Mouse (Mus musculus) testis, postnatal 14 days (tissue): ENCODE data around the gene Tcf20.

Experiments used
- DNase-seq: peaks from one replicate; pipeline ENCODE4 v3.0.0; 2021; ENCODE audit warnings: low spot score

Tcf20 gene

DNA sequence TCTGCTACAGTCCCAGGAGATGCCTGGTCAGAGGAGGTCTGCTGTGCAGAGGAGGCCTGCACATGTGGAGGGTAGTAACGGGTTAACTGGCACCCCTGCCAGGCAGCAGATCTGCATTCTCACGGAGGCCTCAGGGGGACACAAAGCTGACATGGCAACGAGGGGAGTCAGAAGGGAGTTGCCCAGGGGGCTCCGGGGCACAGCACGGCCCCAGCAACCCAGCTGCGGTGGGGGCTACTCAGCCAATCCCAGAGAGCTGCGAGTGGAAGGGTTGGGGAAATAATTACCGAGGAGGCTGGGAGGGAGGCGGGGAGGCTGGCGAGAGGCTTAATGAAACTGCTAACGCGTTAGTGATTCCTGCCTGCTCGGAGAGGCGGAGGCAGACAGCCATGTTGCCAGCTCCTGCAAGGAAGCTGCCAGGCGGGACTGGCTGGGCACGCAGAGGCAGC, 29.4 kb downstream of the Tcf20 start:
- no peak for DNase-seq

GRCm38 (mm10) chr15:82956721-82957120, 31.0 kb downstream of the Tcf20 start:
- DNase-seq: no peak

GRCm38 (mm10) chr15:82956310-82956709, 31.4 kb downstream of the Tcf20 start:
- no peak for DNase-seq

- no peak for DNase-seq
Measured at GRCm38 (mm10) chr15:82955286-82955685, 32.4 kb downstream of the Tcf20 start.

DNA sequence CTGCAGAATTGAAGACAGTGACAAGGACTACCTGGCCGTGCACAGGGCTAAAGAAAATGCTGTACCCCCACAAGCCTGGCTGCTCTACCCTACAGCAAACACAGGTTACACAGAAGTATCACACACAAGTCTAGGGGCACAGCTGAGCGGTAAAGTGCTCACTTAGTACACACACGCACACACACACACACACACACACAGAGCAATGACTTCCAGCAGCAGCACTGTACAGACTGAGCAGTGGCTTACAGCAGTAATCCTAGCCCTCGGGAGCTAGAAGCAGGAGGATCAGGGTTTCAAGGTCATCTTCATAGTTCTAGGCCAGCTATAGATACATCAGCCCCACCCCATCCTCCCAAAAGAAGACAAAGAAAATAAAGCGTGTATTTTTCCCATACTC, 33.6 kb downstream of the Tcf20 start:
- DNase-seq: no peak

DNA sequence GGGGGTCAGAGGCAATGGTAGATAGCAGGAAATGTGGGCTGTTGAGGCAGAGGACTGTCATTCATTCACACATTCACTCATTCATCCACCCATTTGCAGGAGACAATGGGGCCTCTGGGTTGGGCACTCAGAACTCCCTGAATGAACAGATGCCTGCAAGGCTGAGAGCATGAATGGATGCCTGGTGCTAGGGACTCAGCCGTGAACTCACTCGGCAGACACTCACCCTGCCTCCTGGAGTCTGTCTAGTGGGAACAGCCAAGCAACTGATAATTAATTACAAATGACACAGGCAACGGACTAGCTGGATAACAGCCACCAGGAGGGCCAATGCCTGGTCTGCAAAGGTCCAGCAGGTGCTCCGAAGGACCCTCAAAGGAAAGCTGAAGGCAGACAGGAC, 34.6 kb downstream of the Tcf20 start:
- no peak for DNase-seq

- DNase-seq: no peak
Measured at GRCm38 (mm10) chr15:82952292-82952705, 35.4 kb downstream of the Tcf20 start.

DNA sequence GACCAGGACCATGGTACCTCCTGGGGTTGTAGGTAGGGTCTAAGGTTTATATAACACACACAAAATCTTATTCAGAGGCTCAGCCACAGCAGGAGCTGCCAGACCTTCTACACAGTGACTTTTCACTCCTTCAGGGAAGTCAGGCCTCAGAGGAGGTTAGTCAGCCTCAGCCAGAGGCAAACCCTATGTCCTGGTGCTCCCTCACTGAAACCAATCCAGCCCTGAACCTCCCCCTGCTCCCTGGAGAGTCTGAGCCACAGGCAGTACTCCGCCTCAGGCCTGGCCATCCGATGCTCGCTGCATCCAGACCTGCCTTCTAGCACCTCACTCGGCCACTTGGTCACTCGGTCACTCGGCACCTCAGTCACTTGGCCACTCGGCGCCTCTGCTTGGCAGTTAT, 37.4 kb downstream of the Tcf20 start:
- no peak for DNase-seq

DNA sequence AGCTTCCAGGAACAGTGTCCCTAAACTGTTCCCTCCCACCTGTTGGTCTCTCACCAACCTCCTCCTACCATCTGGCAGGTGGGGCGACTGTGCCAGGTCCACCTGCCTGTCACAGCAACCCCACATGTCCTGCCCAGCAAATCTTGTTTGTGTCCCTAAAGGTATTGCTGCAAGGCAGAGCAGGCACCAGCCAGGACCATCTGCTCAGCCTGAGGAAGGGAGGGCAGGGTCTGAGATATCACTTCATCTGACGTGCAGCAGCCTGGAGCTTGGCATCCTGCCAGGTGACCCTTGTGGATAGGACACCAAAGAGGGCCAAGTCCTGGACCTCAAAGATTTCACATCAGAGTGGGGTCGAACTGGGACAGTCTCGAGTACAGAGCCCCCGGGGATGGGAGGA, 40.2 kb downstream of the Tcf20 start:
- DNase-seq: no peak

DNA sequence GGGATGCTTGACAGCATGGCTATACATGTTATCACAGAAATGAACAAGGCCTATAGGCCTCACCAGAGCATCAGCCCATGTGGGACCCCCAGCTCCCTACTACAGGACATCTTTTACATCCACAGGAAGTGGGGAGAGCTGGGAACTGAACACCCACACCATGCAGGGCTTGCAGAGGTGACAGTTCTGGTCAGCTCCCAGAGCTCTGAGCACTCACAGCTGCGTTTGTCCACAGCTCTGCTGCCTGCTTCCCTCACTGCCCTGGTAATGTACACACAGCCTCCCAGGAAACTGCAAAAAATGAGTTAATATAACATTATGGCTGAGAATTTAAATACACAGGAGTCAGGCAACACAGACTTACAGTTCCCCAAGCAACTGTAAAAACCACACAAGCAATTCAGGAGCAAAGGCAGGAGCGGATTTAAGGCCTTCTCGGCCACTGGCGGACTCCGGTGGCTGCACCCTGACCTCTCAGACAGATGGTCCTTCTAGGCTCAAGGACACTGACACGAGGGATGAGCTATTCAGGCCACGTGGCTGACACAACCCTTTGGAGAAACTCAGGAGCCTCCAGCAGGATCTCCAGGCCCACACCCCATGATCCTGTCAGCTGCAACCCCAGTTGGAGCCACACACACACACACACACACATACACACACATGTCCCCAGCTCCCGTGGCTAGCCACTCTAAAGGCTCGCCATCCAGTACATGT, 43.0 kb downstream of the Tcf20 start:
- no peak for DNase-seq

DNA sequence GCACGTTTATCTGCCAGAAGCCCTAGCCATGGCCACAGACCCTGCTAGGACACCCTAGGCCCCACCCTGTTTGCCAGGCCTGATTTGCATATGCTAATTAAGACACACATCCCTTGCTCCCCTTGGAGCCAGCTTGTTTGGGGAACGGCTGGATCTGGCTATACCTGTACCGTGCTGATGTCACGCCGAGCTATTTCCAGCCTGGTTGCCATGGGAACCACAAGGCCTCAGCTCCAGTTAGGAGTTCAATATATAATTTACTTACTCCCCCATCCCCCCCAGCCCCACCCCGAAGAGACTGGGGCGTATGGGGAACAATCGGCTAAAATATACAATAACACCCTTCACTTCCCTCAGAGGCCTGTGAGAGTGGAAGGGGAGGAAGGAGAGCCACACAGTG, 45.9 kb downstream of the Tcf20 start:
- DNase-seq: no peak

DNA sequence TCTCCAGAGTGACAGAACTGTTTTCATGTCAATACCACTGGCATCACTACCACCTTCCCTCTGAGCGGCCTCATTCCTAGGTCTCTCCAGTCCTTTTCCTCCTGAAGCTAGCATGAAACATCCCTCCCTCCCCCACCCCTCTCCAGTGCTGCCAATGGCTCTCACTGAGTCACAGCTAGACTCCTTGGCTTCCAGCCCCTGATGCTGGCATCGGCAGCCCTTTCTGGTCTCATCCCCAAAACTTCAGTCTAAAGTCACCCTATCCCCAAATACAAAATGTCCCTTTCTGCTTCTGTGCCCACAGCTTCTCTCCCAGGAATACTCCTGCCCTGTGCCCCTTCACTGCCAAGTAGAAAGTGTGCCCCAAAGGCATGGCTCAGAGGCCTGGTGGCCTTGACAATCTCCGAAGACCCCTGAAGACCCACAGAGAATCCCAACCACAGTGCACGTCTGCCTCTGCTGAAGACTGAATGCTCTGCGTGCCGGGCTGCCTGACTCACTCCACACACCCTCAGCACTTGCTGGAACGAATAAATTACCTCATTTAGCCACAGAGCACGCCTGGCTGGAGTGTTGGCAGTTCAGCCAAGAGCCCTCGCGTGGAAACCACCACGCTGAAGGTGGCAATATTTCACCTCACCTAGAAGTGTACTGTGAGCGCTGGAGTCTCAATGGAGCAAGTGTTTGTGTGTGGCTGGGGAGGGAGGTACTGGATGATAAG, 47.0 kb downstream of the Tcf20 start:
- no peak for DNase-seq

GRCm38 (mm10) chr15:82938155-82938569, 49.5 kb downstream of the Tcf20 start:
- DNase-seq: no peak

GRCm38 (mm10) chr15:82937428-82937992, 50.2 kb downstream of the Tcf20 start:
- no peak for DNase-seq

GRCm38 (mm10) chr15:82934971-82935370, 52.7 kb downstream of the Tcf20 start:
- DNase-seq: no peak

DNA sequence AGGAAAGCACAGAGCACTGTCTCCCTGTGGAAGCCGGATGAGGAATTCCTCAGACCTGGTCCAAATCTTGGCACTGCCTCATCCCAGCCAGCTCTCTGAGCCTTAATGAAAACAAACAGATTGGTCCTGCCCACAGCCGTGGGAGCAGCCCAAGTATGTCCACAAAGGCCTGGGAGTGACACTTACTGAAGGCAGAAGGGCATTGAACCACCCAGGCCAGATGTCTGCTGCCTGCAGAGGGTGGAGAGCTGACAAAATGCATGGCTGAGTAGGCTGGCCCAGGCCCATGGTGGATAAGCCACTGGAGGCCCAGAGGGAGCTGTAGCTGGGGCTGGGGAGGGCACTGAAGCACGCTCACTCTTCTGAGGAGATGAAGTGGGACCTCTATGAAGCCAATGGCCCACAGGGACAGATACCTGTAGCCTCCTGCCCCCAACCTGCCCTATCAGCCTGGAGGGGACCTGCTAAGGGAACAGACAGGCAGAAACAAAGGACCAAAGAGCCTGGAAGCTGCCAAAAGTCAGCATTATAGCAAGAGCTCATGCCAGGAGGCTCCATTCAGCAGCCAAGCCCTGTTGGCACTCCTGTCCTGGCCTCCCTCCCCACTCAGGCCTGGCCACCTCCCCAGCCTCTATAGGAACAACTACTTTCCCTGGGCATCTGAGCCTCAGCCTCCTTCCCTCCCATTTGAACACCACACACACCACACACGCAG, 54.6 kb downstream of the Tcf20 start:
- DNase-seq: no peak

DNA sequence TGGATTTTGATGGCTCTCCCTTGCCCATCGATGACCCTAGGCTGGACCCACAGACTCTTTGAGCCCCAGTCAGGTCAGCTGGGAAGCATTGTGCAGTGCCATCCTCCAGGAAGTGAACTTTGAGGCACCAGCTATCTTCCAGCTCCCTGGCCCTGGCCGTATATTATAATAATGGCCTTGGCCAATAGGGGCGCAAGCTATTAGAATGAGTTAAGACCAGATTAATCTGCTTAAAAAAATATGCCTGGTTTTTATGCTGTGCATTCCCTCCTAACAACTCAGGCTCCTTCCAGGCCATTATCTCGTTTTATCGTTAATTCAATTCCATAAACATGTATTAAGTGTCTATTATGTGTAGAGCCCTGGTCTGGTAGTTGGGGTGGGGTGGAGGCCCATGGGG, 56.2 kb downstream of the Tcf20 start:
- DNase-seq: no peak

GRCm38 (mm10) chr15:82929595-82929994, 58.1 kb downstream of the Tcf20 start:
- no peak for DNase-seq

DNA sequence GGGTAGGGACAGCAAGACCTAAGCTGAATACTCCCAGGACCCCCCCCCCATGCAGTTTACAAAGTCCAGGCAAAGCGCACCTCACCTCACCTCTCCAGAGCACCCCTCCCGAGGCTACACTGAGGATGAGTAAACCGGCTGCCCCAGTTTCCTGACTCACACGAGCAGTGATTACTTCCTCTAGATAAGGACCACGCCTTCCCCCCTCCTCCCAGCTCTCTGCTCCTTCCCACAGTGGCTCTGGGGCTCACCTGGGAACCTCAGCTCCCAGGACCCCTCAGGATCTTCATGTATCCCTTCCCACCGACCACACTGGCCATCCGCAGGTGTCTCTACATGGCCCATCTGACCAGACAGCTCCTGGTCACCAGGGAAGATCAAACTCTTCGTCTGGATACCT, 58.8 kb downstream of the Tcf20 start:
- no peak for DNase-seq

DNA sequence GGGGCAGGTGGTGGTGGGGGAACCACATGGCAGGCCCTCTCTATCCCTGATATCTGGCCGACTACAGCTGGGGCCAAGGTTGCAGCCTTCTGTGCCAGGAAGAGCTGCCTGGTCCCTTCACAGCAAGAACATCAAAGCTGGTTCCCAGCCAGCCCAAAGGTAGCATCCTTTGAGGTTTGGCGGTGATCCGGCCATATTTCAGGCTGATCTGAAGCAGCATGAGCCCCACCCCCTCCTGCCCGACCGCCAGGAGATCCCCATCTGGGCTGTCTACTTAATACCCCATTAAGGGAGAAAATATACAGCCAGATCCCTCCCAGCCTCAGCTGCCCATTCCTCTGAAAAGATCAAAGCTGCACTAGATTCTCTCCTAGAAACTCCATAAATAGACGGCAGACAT, 59.6 kb downstream of the Tcf20 start:
- no peak for DNase-seq

DNA sequence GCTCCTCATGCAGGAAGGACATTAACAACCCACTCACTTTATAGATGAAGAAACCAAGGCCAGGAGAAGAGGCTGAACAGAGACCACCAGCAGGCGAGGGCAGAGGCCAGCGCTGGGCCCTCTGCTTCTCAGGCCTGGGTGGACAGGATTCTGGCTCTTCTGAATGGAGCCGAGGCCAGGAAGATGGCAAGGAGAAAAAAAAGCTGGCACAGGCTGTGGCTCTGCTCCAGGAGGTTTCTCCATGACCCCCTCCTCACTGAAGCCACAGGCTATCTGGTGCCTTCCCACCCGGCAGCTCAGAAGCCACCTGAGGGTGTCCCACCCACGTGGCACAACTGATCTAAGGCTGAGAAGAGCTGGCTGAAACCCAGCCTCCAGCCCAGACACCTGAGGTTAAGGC, 60.6 kb downstream of the Tcf20 start:
- no peak for DNase-seq

- DNase-seq: no peak
Measured at GRCm38 (mm10) chr15:82924679-82925425, 62.8 kb downstream of the Tcf20 start.
